Mouse (Mus musculus) heart, embryonic 13.5 days (tissue): Measurements from ENCODE around the gene Gm44805. TPM values are rescaled to one million over a fixed set of nuclear protein-coding genes. Genes with fewer than 3 reads are reported as not detected.

Experiments used
- ATAC-seq: fragments of 200-750 bp; cut with Nextera tagmentation; 2 replicates; pipeline ENCODE4 v1.8.0; 2017; ENCODE audit warnings: moderate TSS enrichment; ENCODE audit not compliant: insufficient number of reproducible peaks, low FRiP score, low TSS enrichment; ENCODE audit errors: extremely low read depth
- H3K27ac ChIP-seq: fragments of 300-500 bp; sonication (generic); replicated peaks from 2 replicates; pipeline ENCODE4 v1.5.1; 2015; ENCODE audit warnings: moderate library complexity, mild to moderate bottlenecking, inconsistent platforms
- H3K27me3 ChIP-seq: fragments of 300-500 bp; sonication (generic); replicated peaks from 2 replicates; pipeline ENCODE4 v1.6.1; 2015; ENCODE audit warnings: mild to moderate bottlenecking, inconsistent platforms
- H3K36me3 ChIP-seq: fragments of 300-500 bp; sonication (generic); 2 replicates; pipeline ENCODE4 v1.6.1; 2015; ENCODE audit warnings: mild to moderate bottlenecking, inconsistent platforms
- H3K4me1 ChIP-seq: fragments of 300-500 bp; sonication (generic); 2 replicates; pipeline ENCODE4 v1.6.1; 2015; ENCODE audit warnings: inconsistent platforms
- H3K4me2 ChIP-seq: fragments of 300-500 bp; sonication (generic); 2 replicates; pipeline ENCODE4 v1.6.1; 2015; ENCODE audit warnings: inconsistent platforms, mild to moderate bottlenecking, moderate library complexity
- H3K4me3 ChIP-seq: fragments of 300-500 bp; sonication (generic); 2 replicates; pipeline ENCODE4 v1.5.1; 2015; ENCODE audit warnings: moderate library complexity, mild to moderate bottlenecking, inconsistent platforms
- H3K9ac ChIP-seq: fragments of 300-500 bp; sonication (generic); 2 replicates; pipeline ENCODE4 v1.6.1; 2015; ENCODE audit warnings: inconsistent platforms, mild to moderate bottlenecking, moderate library complexity
- H3K9me3 ChIP-seq: fragments of 300-500 bp; sonication (generic); 2 replicates; pipeline ENCODE4 v1.6.1; 2016; ENCODE audit warnings: inconsistent platforms
- WGBS: fragments of 180-500 bp; shearing (Covaris S2); methylation state at CpG from one replicate; pipeline ENCODE4 v1.1.7; 2015; ENCODE audit warnings: mixed read lengths; 5-methylcytosine and 5-hydroxymethylcytosine counted together
- polyA plus RNA-seq: library from polyadenylated mRNA; unstranded; fragments of >200 nt; fragmentation: Nextera tagmentation; extraction: Ambion mirVana; gene quantifications from 2 replicates; pipeline ENCODE4 v1.2.1, GENCODE M21; 2015

Gm44805 gene
- polyA plus RNA-seq, 1 experiment from 2014 or later: not detected

GRCm38 (mm10) chr7:19713598-19713997 lies 32.4 kb upstream of the Gm44805 start:
- peak overlapping the region; percentile 93; the same call in 1 of the 2 replicates for H3K4me2 ChIP-seq
- H3K4me1 ChIP-seq: peaks cover 25% of the 10 kb centered on the region
- WGBS: 82% methylated on average over 9 of the region's 9 CpGs
- H3K9ac ChIP-seq: peak overlapping the region; percentile 98; the same call in 1 of the 2 replicates
- no peaks in the 10 kb centered on the region for H3K9me3 ChIP-seq
- no peak overlapping the region for H3K27ac ChIP-seq
- H3K4me3 ChIP-seq: peak overlapping the region; percentile 96
- no peaks in the 10 kb centered on the region for H3K27me3 ChIP-seq
- no peak for ATAC-seq
- H3K36me3 ChIP-seq: peaks cover 72% of the 10 kb centered on the region

GRCm38 (mm10) chr7:19713196-19713595 lies 32.0 kb upstream of the Gm44805 start:
- Histone ChIP-seq H3K4me1 (peaks cover 25% of the 10 kb centered on the region), H3K36me3 (peaks cover 73% of the 10 kb centered on the region), H3K27ac (no peak overlapping the region), H3K9me3 (no peaks in the 10 kb centered on the region), H3K9ac (no peak overlapping the region), H3K4me3 (0 out of 2 replicates have a peak overlapping the region, but pooled peaks have one; percentile 96), H3K4me2 (no peak overlapping the region), H3K27me3 (no peaks in the 10 kb centered on the region)
- 49% methylated on average over 4 of the region's 4 CpGs for WGBS
- ATAC-seq: no peak

- no peaks in the 10 kb centered on the region for H3K27me3 ChIP-seq
- WGBS: 73% methylated on average over 4 of the region's 4 CpGs
- H3K4me3 ChIP-seq: no peak overlapping the region
- H3K9me3 ChIP-seq: no peaks in the 10 kb centered on the region
- no peak overlapping the region for H3K27ac ChIP-seq
- no peak for ATAC-seq
- peaks cover 25% of the 10 kb centered on the region for H3K4me1 ChIP-seq
- peaks cover 75% of the 10 kb centered on the region for H3K36me3 ChIP-seq
- no peak overlapping the region for H3K4me2 ChIP-seq
- no peak overlapping the region for H3K9ac ChIP-seq
Observed at GRCm38 (mm10) chr7:19712414-19712813, 31.2 kb upstream of the Gm44805 start.

- no peak for ATAC-seq
- Histone ChIP-seq H3K9ac (no peak overlapping the region), H3K4me1 (peaks cover 16% of the 10 kb centered on the region), H3K27ac (no peak overlapping the region), H3K9me3 (no peaks in the 10 kb centered on the region), H3K4me3 (no peak overlapping the region), H3K27me3 (no peaks in the 10 kb centered on the region), H3K36me3 (peaks cover 82% of the 10 kb centered on the region), H3K4me2 (no peak overlapping the region)
- WGBS: 92% methylated on average over 10 of the region's 10 CpGs
Observed at GRCm38 (mm10) chr7:19710650-19711049, 29.4 kb upstream of the Gm44805 start.

GRCm38 (mm10) chr7:19705271-19705670 lies 24.0 kb upstream of the Gm44805 start:
- 90% methylated on average over 7 of the region's 7 CpGs for WGBS
- H3K36me3 ChIP-seq: peaks cover 86% of the 10 kb centered on the region
- H3K9ac ChIP-seq: no peak overlapping the region
- no peak overlapping the region for H3K27ac ChIP-seq
- ATAC-seq: no peak
- H3K4me3 ChIP-seq: no peak overlapping the region
- H3K27me3 ChIP-seq: no peaks in the 10 kb centered on the region
- peaks cover 19% of the 10 kb centered on the region for H3K4me1 ChIP-seq
- no peak overlapping the region for H3K4me2 ChIP-seq
- no peaks in the 10 kb centered on the region for H3K9me3 ChIP-seq

GRCm38 (mm10) chr7:19704475-19704874 lies 23.3 kb upstream of the Gm44805 start:
- no peak overlapping the region for H3K27ac ChIP-seq
- 83% methylated on average over 4 of the region's 4 CpGs for WGBS
- no peaks in the 10 kb centered on the region for H3K9me3 ChIP-seq
- H3K4me2 ChIP-seq: no peak overlapping the region
- peaks cover 26% of the 10 kb centered on the region for H3K4me1 ChIP-seq
- H3K27me3 ChIP-seq: no peaks in the 10 kb centered on the region
- no peak for ATAC-seq
- no peak overlapping the region for H3K9ac ChIP-seq
- peaks cover 78% of the 10 kb centered on the region for H3K36me3 ChIP-seq
- no peak overlapping the region for H3K4me3 ChIP-seq

GRCm38 (mm10) chr7:19702859-19703555 lies 21.8 kb upstream of the Gm44805 start:
- H3K4me3 ChIP-seq: no peak overlapping the region
- H3K9ac ChIP-seq: peak overlapping the region; percentile 7; the same call in 1 of the 2 replicates
- H3K4me2 ChIP-seq: no peak overlapping the region
- ATAC-seq: no peak
- no peaks in the 10 kb centered on the region for H3K27me3 ChIP-seq
- H3K27ac ChIP-seq: no peak overlapping the region
- peaks cover 64% of the 10 kb centered on the region for H3K36me3 ChIP-seq
- H3K4me1 ChIP-seq: peaks cover 41% of the 10 kb centered on the region
- WGBS: 86% methylated on average over 16 of the region's 16 CpGs
- no peaks in the 10 kb centered on the region for H3K9me3 ChIP-seq

GRCm38 (mm10) chr7:19701069-19701761 lies 20.0 kb upstream of the Gm44805 start:
- 27% methylated on average over 22 of the region's 22 CpGs for WGBS
- no peaks in the 10 kb centered on the region for H3K9me3 ChIP-seq
- H3K27ac ChIP-seq: peak overlapping the region; percentile 69
- no peaks in the 10 kb centered on the region for H3K27me3 ChIP-seq
- peaks cover 59% of the 10 kb centered on the region for H3K36me3 ChIP-seq
- H3K4me1 ChIP-seq: peaks cover 49% of the 10 kb centered on the region
- peak overlapping the region; percentile 35 for H3K4me2 ChIP-seq
- peak overlapping the region; percentile 68 for H3K9ac ChIP-seq
- H3K4me3 ChIP-seq: no peak overlapping the region
- no peak; the same call in 1 of the 2 replicates for ATAC-seq

- Histone ChIP-seq H3K9ac (peak overlapping the region; percentile 68; the same call in 1 of the 2 replicates), H3K27ac (peak overlapping the region; percentile 69), H3K9me3 (no peaks in the 10 kb centered on the region), H3K4me2 (peak overlapping the region; percentile 35), H3K4me3 (no peak overlapping the region), H3K36me3 (peaks cover 59% of the 10 kb centered on the region), H3K4me1 (peaks cover 54% of the 10 kb centered on the region), H3K27me3 (no peaks in the 10 kb centered on the region)
- 49% methylated on average over 12 of the region's 12 CpGs for WGBS
- no peak; the same call in 1 of the 2 replicates for ATAC-seq
Observed at GRCm38 (mm10) chr7:19700299-19701068, 19.3 kb upstream of the Gm44805 start.

GRCm38 (mm10) chr7:19699827-19700148 lies 18.6 kb upstream of the Gm44805 start:
- peaks cover 52% of the 10 kb centered on the region for H3K36me3 ChIP-seq
- no peak for ATAC-seq
- peak overlapping the region; percentile 69 for H3K27ac ChIP-seq
- H3K4me3 ChIP-seq: no peak overlapping the region
- H3K9ac ChIP-seq: peak overlapping the region; percentile 80
- H3K27me3 ChIP-seq: no peaks in the 10 kb centered on the region
- no peaks in the 10 kb centered on the region for H3K9me3 ChIP-seq
- H3K4me2 ChIP-seq: 0 out of 2 replicates have a peak overlapping the region, but pooled peaks have one; percentile 75
- peaks cover 59% of the 10 kb centered on the region for H3K4me1 ChIP-seq
- 72% methylated on average over 4 of the region's 4 CpGs for WGBS
